Mouse (Mus musculus) adrenal gland, adult 2 months (tissue): ENCODE results near the gene Usp44. TPM values are rescaled to one million over a fixed set of nuclear protein-coding genes. Genes with fewer than 3 reads are reported as not detected.

Source experiments
- DNase-seq: peaks from one replicate; pipeline ENCODE4 v3.0.0; 2021
- polyA plus RNA-seq: library from polyadenylated mRNA; depleted of rRNA; stranded (reverse); fragments of >200 nt; gene quantifications from 2 replicates; pipeline ENCODE4 v1.2.3, GENCODE M21; 2012
- total RNA-seq, 2 experiments: library from RNA; stranded (reverse); gene quantifications; 2 replicates each; pipeline ENCODE4 v1.2.3; 2021

The Usp44 gene
- total and polyA plus RNA-seq, 3 experiments: not detected

GRCm38 (mm10) chr10:93846706-93847105 is 15.4 kb downstream of the Usp44 start:
- DNase-seq: no peak

- DNase-seq: no peak
Observed at GRCm38 (mm10) chr10:93855126-93855525, 23.8 kb downstream of the Usp44 start.

GRCm38 (mm10) chr10:93856095-93856494 is 24.7 kb downstream of the Usp44 start:
- no peak for DNase-seq

GRCm38 (mm10) chr10:93868401-93868800 is 37.0 kb downstream of the Usp44 start:
- DNase-seq: no peak

GRCm38 (mm10) chr10:93868886-93869285 is 37.5 kb downstream of the Usp44 start:
- DNase-seq: no peak

- DNase-seq: no peak
Observed at GRCm38 (mm10) chr10:93876772-93877171, 45.4 kb downstream of the Usp44 start.

- no peak for DNase-seq
Observed at GRCm38 (mm10) chr10:93878732-93879131, 47.4 kb downstream of the Usp44 start.

GRCm38 (mm10) chr10:93881918-93882317 is 50.6 kb downstream of the Usp44 start:
- DNase-seq: no peak

- DNase-seq: no peak
Observed at GRCm38 (mm10) chr10:93882738-93883364, 51.5 kb downstream of the Usp44 start.

- DNase-seq: no peak
Observed at GRCm38 (mm10) chr10:93885839-93886477, 54.6 kb downstream of the Usp44 start.

- no peak for DNase-seq
Observed at GRCm38 (mm10) chr10:93888590-93888934, 57.2 kb downstream of the Usp44 start.

- peak; percentile 77 for DNase-seq
Observed at GRCm38 (mm10) chr10:93888935-93889578, 57.7 kb downstream of the Usp44 start.

- peak; percentile 94 for DNase-seq
Observed at GRCm38 (mm10) chr10:93889579-93889950, 58.2 kb downstream of the Usp44 start.

- no peak for DNase-seq
Observed at GRCm38 (mm10) chr10:93889976-93890375, 58.6 kb downstream of the Usp44 start.

- DNase-seq: no peak
Observed at GRCm38 (mm10) chr10:93890565-93890964, 59.2 kb downstream of the Usp44 start.

GRCm38 (mm10) chr10:93891031-93891430 is 59.7 kb downstream of the Usp44 start:
- no peak for DNase-seq

- DNase-seq: no peak
Observed at GRCm38 (mm10) chr10:93892551-93892950, 61.2 kb downstream of the Usp44 start.

- DNase-seq: no peak
Observed at GRCm38 (mm10) chr10:93897043-93897646, 65.8 kb downstream of the Usp44 start, which contains the start of gene Metap2. Gene Metap2, minus strand, starts transcription at chr10:93897093.

- DNase-seq: no peak
Observed at GRCm38 (mm10) chr10:93899303-93899702, 67.9 kb downstream of the Usp44 start.

- DNase-seq: no peak
Observed at GRCm38 (mm10) chr10:93899907-93900306, 68.6 kb downstream of the Usp44 start.

- DNase-seq: no peak
Observed at GRCm38 (mm10) chr10:93907376-93907775, 76.0 kb downstream of the Usp44 start.
